Mouse (Mus musculus) cerebellum, adult 9-10 months (tissue): Measurements from ENCODE around the gene Pttg1ip.

ENCODE experiments used
- DNase-seq: peaks from one replicate; pipeline ENCODE4 v3.0.0; 2022

Pttg1ip gene

GRCm38 (mm10) chr10:77647461-77647860, 65.9 kb downstream of the Pttg1ip start:
- DNase-seq = no peak

GRCm38 (mm10) chr10:77647901-77648300, 66.4 kb downstream of the Pttg1ip start:
- no peak for DNase-seq
